Mouse (Mus musculus) limb, embryonic 12.5 days (tissue): ENCODE data around the gene Abcc4. TPM values are rescaled to one million over a fixed set of nuclear protein-coding genes. Genes with fewer than 3 reads are reported as not detected.
"Not testable (repeated sequence)": the region's sequence is repeated elsewhere in the genome, so short reads cannot be mapped to it uniquely, and the experiment has no call there.

Experiments
- ATAC-seq: fragments of 200-750 bp; cut with Nextera tagmentation; 2 replicates; pipeline ENCODE4 v1.8.0; 2017; ENCODE audit warnings: low read depth, moderate TSS enrichment; ENCODE audit not compliant: insufficient number of reproducible peaks, insufficient read depth, low FRiP score, low TSS enrichment
- H3K27ac ChIP-seq: fragments of 300-500 bp; sonication (generic); 2 replicates; pipeline ENCODE4 v1.5.1; 2016; ENCODE audit warnings: mild to moderate bottlenecking, moderate library complexity
- H3K27me3 ChIP-seq: fragments of 300-500 bp; sonication (generic); 2 replicates; pipeline ENCODE4 v1.6.1; 2016; ENCODE audit warnings: mild to moderate bottlenecking, moderate library complexity
- H3K36me3 ChIP-seq: fragments of 300-500 bp; sonication (generic); 2 replicates; pipeline ENCODE4 v1.6.1; 2016; ENCODE audit warnings: mild to moderate bottlenecking, moderate library complexity
- H3K4me1 ChIP-seq: fragments of 300-500 bp; sonication (generic); replicated peaks from 2 replicates; pipeline ENCODE4 v1.6.1; 2016
- H3K4me2 ChIP-seq: fragments of 300-500 bp; sonication (generic); 2 replicates; pipeline ENCODE4 v1.6.1; 2016; ENCODE audit warnings: mild to moderate bottlenecking, moderate library complexity
- H3K4me3 ChIP-seq: fragments of 300-500 bp; sonication (generic); replicated peaks from 2 replicates; pipeline ENCODE4 v1.5.1; 2016; ENCODE audit warnings: mild to moderate bottlenecking
- H3K9ac ChIP-seq: fragments of 300-500 bp; sonication (generic); replicated peaks from 2 replicates; pipeline ENCODE4 v1.6.1; 2016; ENCODE audit warnings: mild to moderate bottlenecking, moderate library complexity
- H3K9me3 ChIP-seq: fragments of 300-500 bp; sonication (generic); 2 replicates; pipeline ENCODE4 v1.6.1; 2016; ENCODE audit warnings: mild to moderate bottlenecking, moderate library complexity
- whole genome bisulfite sequencing: fragments of 180-500 bp; shearing (Covaris S2); methylation state at CpG from one replicate; pipeline ENCODE4 v1.1.7; 2016; 5-methylcytosine and 5-hydroxymethylcytosine counted together
- polyA plus RNA-seq: library from polyadenylated mRNA; unstranded; fragments of >200 nt; fragmentation: Nextera tagmentation; extraction: Ambion mirVana; gene quantifications from 2 replicates; pipeline ENCODE4 v1.2.1, GENCODE M21; 2016

Gene Abcc4
- polyA plus RNA-seq, 1 experiment from 2014 or later, result 2.0 TPM

DNA sequence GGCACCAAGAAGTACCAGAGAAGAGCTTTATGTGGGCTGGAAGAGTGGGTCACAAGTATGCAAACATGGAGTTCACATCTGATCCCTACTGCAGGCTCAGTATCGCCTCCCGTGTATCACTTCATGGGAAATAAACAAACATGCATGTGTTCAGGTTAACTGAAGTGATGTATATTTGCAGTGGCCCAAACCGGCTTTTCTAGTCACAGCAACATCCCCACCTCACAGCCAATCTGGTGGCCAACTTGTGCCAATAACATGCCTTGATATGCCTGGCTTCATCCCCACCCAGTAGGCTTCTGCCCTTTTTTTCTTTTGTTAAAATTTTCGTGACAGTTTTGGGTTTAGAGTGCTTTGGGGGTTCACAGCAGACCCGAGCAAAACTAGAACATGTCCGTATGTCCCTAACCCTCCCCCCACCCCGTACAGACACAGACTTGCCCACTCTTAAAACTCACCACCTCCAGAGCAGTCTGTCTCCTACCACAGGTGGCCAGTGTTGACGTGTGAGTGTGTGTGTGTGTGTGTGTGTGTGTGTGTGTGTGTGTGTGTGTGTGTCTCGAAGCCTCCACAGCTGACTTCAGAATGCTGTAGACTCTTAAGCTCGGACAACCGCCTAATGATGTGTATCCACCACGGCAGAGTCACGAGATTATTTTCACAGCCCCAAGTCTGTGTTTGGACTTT, 29.6 kb downstream of the Abcc4 start:
- H3K27me3 ChIP-seq, result no peaks in the 10 kb centered on the region

DNA sequence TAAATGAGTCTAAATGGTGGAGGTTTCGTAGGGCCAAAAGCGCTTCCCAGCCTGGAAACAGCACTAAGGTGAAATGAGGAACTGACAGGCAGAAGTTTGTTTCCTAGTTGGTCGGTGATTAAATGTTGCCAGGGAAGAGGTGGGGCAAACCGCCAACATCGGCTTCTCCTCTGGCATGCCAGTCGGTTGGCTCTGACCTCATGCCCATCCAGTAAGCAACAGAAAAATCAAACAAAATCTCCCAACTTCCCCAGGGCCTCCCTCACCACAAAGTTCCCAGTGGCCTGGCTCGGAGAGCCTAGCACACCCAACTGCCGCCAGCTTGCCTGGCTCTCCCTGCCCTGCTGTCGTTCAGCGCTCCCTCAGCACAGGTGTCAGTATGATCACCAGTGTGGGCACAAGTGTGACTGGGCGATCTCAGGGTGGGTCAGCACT, 31.3 kb downstream of the Abcc4 start:
- Histone ChIP-seq H3K4me3 (no peak overlapping the region), H3K4me2 (no peak overlapping the region), H3K27me3 (no peaks in the 10 kb centered on the region), H3K36me3 (no peaks in the 10 kb centered on the region), H3K4me1 (peaks cover 31% of the 10 kb centered on the region), H3K9me3 (no peaks in the 10 kb centered on the region), H3K9ac (no peak overlapping the region), H3K27ac (no peak overlapping the region)
- 84% methylated on average over 11 of the region's 11 CpGs for WGBS
- no peak for ATAC-seq

More for the DNA sequence above, 29.6 kb downstream of the Abcc4 start:
- no peak overlapping the region for H3K27ac ChIP-seq
- H3K4me1 ChIP-seq, result peaks cover 31% of the 10 kb centered on the region
- WGBS, result 74% methylated on average over 12 of the region's 13 CpGs
- no peak overlapping the region for H3K4me2 ChIP-seq
- no peaks in the 10 kb centered on the region for H3K9me3 ChIP-seq
- no peak overlapping the region for H3K9ac ChIP-seq
- H3K4me3 ChIP-seq, result no peak overlapping the region
- H3K36me3 ChIP-seq, result no peaks in the 10 kb centered on the region
- no peak for ATAC-seq

DNA sequence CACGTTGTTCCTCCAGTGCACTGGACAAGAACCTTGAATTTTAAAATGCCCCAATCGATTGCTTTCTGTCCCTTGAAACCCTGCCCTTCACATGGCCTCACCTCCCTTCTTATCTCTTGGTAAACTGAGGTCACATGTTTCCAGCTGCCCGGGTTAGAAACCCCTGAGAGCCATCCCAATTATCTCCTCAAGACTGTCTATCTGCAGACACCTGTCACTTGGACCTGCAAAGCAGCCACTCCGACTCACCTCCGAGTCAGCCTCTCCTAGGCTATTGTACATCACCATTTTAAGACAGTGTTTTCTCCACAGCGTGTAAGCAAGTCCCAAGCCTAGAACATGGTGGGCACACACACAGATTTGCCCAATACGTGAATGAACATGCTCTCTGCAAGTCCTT, 31.8 kb downstream of the Abcc4 start:
- no peaks in the 10 kb centered on the region for H3K27me3 ChIP-seq
- H3K9ac ChIP-seq, result no peak overlapping the region
- no peaks in the 10 kb centered on the region for H3K9me3 ChIP-seq
- ATAC-seq, result no peak
- H3K4me1 ChIP-seq, result peaks cover 31% of the 10 kb centered on the region
- H3K27ac ChIP-seq, result no peak overlapping the region
- 83% methylated on average over 7 of the region's 7 CpGs for WGBS
- H3K4me3 ChIP-seq, result no peak overlapping the region
- H3K4me2 ChIP-seq, result no peak overlapping the region
- H3K36me3 ChIP-seq, result no peaks in the 10 kb centered on the region

DNA sequence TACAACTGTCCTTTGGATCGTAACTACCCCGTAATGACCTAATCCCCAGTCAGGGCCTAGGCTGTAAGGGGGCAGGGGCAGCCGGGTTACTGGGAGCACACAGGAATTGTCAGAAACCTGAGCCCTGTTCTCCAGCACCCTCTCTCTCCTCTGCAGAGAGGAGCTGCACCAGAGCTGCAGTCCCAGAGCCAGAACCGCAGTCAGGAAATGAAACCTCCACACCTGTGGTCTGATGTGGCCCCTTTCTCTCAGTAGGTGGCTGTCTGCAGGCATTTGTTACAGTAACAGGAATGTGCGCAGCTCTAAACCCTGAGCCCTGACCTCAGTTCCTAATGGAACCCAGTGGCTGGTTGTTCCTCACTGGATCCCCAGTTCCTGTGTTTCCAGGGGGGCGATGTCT, 32.5 kb downstream of the Abcc4 start:
- Histone ChIP-seq H3K9me3 (no peaks in the 10 kb centered on the region), H3K4me3 (no peak overlapping the region), H3K9ac (no peak overlapping the region), H3K27ac (peak overlapping the region; percentile 56), H3K4me1 (peaks cover 31% of the 10 kb centered on the region), H3K27me3 (no peaks in the 10 kb centered on the region; the same call in 1 of the 2 replicates), H3K36me3 (no peaks in the 10 kb centered on the region), H3K4me2 (0 out of 2 replicates have a peak overlapping the region, but pooled peaks have one; percentile 1)
- 20% methylated on average over 6 of the region's 6 CpGs for WGBS
- ATAC-seq, result no peak

DNA sequence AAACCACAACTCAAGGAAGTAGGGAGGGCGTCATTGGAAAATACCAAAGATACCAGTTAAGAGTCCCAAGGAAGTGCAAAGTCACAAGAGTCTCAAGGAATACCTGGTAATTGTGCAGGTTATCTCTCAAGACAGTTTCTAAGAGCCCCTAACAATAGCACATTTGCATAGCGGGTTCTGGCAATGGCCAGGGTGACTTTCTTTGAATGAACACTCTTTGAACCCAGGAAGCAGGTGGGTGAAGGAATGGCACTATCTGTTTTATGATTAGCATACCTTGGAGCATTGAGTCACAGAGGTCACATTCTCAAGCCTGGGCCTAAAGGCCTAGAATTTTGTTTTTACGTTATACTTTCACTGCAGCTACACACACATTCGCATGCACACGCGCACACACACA, 33.1 kb downstream of the Abcc4 start:
- not testable (repeated sequence) for H3K9me3 ChIP-seq

DNA sequence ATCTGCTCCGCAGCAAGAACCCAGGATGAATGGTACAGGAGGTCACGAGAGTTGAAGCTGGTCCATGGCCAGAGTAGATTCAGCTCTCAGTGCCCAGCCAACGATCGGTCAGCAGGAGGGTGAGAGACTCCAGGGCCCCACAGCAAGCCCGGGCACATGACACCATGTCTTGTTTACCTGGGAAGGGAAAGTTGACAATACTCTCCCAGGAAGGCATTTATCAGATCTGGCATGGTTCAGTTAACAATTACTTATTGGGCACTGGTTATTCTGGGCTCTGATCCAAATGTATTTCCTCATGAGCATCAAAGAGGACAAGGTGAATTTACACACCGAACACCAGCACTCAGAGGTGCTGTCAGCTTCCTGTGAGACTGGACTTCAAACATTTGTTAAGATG, 38.5 kb downstream of the Abcc4 start:
- no peaks in the 10 kb centered on the region for H3K36me3 ChIP-seq
- H3K4me2 ChIP-seq, result no peak overlapping the region
- no peak overlapping the region for H3K4me3 ChIP-seq
- no peak for ATAC-seq
- peaks cover 2% of the 10 kb centered on the region; the same call in 1 of the 2 replicates for H3K4me1 ChIP-seq
- peaks cover 5% of the 10 kb centered on the region for H3K27me3 ChIP-seq
- no peaks in the 10 kb centered on the region for H3K9me3 ChIP-seq
- 85% methylated on average over 6 of the region's 6 CpGs for WGBS
- no peak overlapping the region for H3K27ac ChIP-seq
- H3K9ac ChIP-seq, result no peak overlapping the region

More for the DNA sequence above, 33.1 kb downstream of the Abcc4 start:
- WGBS, result 81% methylated on average over 6 of the region's 6 CpGs
- not testable (repeated sequence) for H3K4me3 ChIP-seq, H3K4me2 ChIP-seq, H3K9ac ChIP-seq, H3K27me3 ChIP-seq, ATAC-seq, H3K36me3 ChIP-seq
- Histone ChIP-seq H3K27ac (peak overlapping the region; percentile 56; the same call in 1 of the 2 replicates), H3K4me1 (peaks cover 31% of the 10 kb centered on the region)

DNA sequence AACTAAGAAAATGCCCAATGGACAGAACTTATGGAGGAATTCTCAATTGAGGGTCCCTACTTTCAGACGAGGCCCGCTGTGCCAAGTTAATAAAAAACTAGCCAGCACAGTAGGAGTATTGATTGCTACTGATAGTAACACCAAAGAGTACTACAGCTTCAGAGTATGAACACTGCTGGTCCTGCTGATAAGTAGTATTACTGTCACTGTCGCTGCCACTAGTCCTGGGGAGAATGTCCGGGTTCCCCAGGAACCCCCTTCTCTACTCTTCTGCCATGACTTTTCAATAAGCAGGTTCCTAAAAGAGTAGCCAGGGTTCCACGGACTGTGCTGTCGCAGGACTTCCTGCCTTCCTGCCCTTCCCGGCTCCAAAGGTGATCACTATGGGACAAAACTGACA, 41.4 kb downstream of the Abcc4 start:
- Histone ChIP-seq H3K36me3 (no peaks in the 10 kb centered on the region), H3K27me3 (peaks cover 5% of the 10 kb centered on the region), H3K4me3 (no peak overlapping the region), H3K9ac (no peak overlapping the region), H3K4me1 (peaks cover 15% of the 10 kb centered on the region; the same call in 1 of the 2 replicates), H3K4me2 (no peak overlapping the region), H3K27ac (no peak overlapping the region), H3K9me3 (no peaks in the 10 kb centered on the region)
- 86% methylated on average over 7 of the region's 7 CpGs for WGBS
- ATAC-seq, result no peak

DNA sequence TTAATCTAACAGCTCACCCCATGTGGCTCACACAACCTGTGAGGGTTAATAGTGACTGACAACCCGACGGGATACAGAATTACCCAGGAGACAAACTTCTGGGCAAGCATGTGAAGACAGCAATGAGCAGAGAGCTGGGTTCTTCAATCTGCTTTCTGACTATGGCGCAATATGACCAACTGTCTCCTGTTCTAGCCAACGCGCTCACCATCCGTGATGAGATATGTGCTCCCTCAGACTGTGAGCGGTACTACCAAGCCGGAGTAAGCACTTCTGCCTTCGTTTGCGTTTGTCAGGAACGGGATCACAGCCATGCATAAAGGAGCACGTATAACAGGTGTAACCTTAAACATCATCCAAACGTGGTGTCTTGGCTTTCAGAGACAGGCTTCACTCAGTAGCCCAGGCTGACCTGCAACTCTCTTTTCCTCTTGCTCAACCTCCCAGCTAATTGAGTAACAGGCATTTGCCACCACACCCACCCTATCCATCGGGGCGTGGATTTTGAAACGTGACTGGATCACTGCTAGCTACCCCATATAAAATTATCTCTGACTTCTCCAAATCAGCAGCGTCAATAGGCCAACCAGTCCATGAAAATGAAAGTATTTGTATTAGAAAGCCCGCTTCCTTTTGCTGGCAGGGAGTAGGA, 43.3 kb downstream of the Abcc4 start:
- Histone ChIP-seq H3K4me1 (peaks cover 19% of the 10 kb centered on the region; the same call in 1 of the 2 replicates), H3K4me3 (no peak overlapping the region), H3K9me3 (no peaks in the 10 kb centered on the region), H3K36me3 (no peaks in the 10 kb centered on the region), H3K4me2 (no peak overlapping the region), H3K27me3 (peaks cover 5% of the 10 kb centered on the region; the same call in 1 of the 2 replicates), H3K9ac (no peak overlapping the region), H3K27ac (no peak overlapping the region)
- WGBS, result 85% methylated on average over 18 of the region's 18 CpGs
- ATAC-seq, result no peak

DNA sequence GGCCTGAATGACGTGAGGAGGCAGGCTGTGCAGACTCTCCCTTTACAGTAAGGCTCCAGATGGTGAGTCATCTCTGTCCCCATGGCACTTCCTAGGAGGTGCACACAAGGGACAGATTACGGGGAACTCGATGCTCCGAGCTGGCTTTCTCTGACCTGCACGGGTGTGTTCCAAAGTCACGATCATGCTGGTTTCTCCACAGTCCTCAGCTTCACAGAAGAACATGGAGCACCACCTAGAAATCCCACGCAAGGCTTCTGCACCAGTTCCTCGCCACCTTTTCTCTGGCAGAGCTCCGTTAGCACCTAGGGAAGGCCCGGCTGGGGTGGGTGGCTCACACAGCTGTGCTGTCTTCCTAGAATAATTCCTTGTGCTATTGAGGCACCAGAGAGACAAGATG, 43.9 kb downstream of the Abcc4 start:
- Histone ChIP-seq H3K27me3 (peaks cover 5% of the 10 kb centered on the region; the same call in 1 of the 2 replicates), H3K4me2 (no peak overlapping the region), H3K36me3 (no peaks in the 10 kb centered on the region), H3K9ac (no peak overlapping the region), H3K4me1 (peaks cover 19% of the 10 kb centered on the region; the same call in 1 of the 2 replicates), H3K9me3 (no peaks in the 10 kb centered on the region), H3K27ac (no peak overlapping the region), H3K4me3 (no peak overlapping the region)
- no peak for ATAC-seq
- 73% methylated on average over 10 of the region's 10 CpGs for WGBS

DNA sequence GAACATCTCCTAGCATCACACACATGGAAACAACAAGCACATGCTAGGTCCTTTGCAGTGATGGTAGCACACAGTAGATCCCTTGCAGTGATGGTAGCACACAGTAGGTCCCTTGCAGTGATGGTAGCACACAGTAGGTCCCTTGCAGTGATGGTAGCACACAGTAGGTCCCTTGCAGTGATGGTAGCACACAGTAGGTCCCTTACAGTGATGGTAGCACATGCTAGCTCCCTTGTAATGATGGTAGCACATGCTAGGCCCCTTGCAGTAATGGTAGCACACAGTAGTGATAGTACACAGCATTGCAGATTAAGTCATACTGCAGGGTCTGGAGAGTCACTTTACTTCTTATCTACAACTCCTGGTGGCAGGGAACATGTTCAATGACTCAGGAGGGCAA, 46.8 kb downstream of the Abcc4 start:
- H3K9me3 ChIP-seq, result no peaks in the 10 kb centered on the region
- H3K36me3 ChIP-seq, result no peaks in the 10 kb centered on the region
- peaks cover 5% of the 10 kb centered on the region; the same call in 1 of the 2 replicates for H3K27me3 ChIP-seq
- no peak for ATAC-seq
- no peak overlapping the region for H3K4me3 ChIP-seq
- H3K9ac ChIP-seq, result no peak overlapping the region
- no peak overlapping the region for H3K4me2 ChIP-seq
- peaks cover 19% of the 10 kb centered on the region; the same call in 1 of the 2 replicates for H3K4me1 ChIP-seq
- no peak overlapping the region for H3K27ac ChIP-seq

DNA sequence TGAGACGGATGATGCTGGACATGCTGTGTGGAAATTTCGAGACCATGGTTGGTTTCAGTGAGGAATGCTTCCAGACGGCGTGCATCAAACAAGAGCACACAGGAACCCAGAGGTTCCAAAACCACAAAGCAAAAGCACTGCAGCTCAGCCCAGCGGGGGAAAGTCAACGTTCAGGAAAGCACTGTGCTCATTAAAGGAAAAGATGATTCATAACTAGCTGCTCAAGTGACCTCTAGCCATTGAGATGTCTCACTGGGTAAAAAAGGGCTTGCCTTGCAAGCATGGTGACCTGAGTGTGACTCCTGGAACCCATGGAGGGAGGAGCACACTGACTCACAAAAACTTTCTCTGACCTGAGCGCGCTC, 47.7 kb downstream of the Abcc4 start:
- no peak overlapping the region for H3K27ac ChIP-seq
- H3K9me3 ChIP-seq, result no peaks in the 10 kb centered on the region
- no peak for ATAC-seq
- H3K27me3 ChIP-seq, result peaks cover 5% of the 10 kb centered on the region; the same call in 1 of the 2 replicates
- H3K4me3 ChIP-seq, result no peak overlapping the region
- H3K4me1 ChIP-seq, result peaks cover 19% of the 10 kb centered on the region; the same call in 1 of the 2 replicates
- no peak overlapping the region for H3K9ac ChIP-seq
- H3K36me3 ChIP-seq, result no peaks in the 10 kb centered on the region
- 84% methylated on average over 8 of the region's 8 CpGs for WGBS
- no peak overlapping the region for H3K4me2 ChIP-seq
